Mouse (Mus musculus): Measurements from ENCODE around the gene Gpr153.

The Gpr153 gene

GRCm38 (mm10) chr4:152287317-152288120 is 13.5 kb downstream of the Gpr153 start:
- intact Hi-C loops (cut with DNase I) = no loop called here

GRCm38 (mm10) chr4:152288398-152288945 is 14.4 kb downstream of the Gpr153 start:
- intact Hi-C loops (cut with DNase I) = no loop called here

- intact Hi-C loops (cut with DNase I) = no loop called here
Measured at GRCm38 (mm10) chr4:152290385-152290784, 16.4 kb downstream of the Gpr153 start.

- intact Hi-C loops (cut with DNase I) = no loop called here
Measured at GRCm38 (mm10) chr4:152290991-152291390, 17.0 kb downstream of the Gpr153 start.

- intact Hi-C loops (cut with DNase I) = no loop called here
Measured at GRCm38 (mm10) chr4:152291562-152291961, 17.5 kb downstream of the Gpr153 start, which contains the start of gene Hes3. Gene Hes3 (minus strand): TSS chr4:152291662.

GRCm38 (mm10) chr4:152292102-152292765 is 18.2 kb downstream of the Gpr153 start:
- intact Hi-C loops (cut with DNase I) = no loop called here

- intact Hi-C loops (cut with DNase I) = no loop called here
Measured at GRCm38 (mm10) chr4:152294188-152294929, 20.3 kb downstream of the Gpr153 start.

- intact Hi-C loops (cut with DNase I) = no loop called here
Measured at GRCm38 (mm10) chr4:152295916-152296315, 21.9 kb downstream of the Gpr153 start.

GRCm38 (mm10) chr4:152296371-152296770 is 22.3 kb downstream of the Gpr153 start:
- intact Hi-C loops (cut with DNase I) = no loop called here

- intact Hi-C loops (cut with DNase I) = no loop called here
Measured at GRCm38 (mm10) chr4:152296874-152297861, 23.1 kb downstream of the Gpr153 start, which contains the start of gene Icmt. Gene Icmt (plus strand): TSS chr4:152297227.

GRCm38 (mm10) chr4:152298836-152299235 is 24.8 kb downstream of the Gpr153 start:
- intact Hi-C loops (cut with DNase I) = no loop called here

GRCm38 (mm10) chr4:152300375-152300774 is 26.3 kb downstream of the Gpr153 start:
- intact Hi-C loops (cut with DNase I) = no loop called here

GRCm38 (mm10) chr4:152302012-152302411 is 28.0 kb downstream of the Gpr153 start:
- intact Hi-C loops (cut with DNase I) = no loop called here

GRCm38 (mm10) chr4:152303172-152303571 is 29.1 kb downstream of the Gpr153 start:
- intact Hi-C loops (cut with DNase I) = no loop called here

GRCm38 (mm10) chr4:152304685-152305084 is 30.7 kb downstream of the Gpr153 start:
- intact Hi-C loops (cut with DNase I) = no loop called here

- intact Hi-C loops (cut with DNase I) = no loop called here
Measured at GRCm38 (mm10) chr4:152305991-152306390, 32.0 kb downstream of the Gpr153 start.

- intact Hi-C loops (cut with DNase I) = no loop called here
Measured at GRCm38 (mm10) chr4:152307542-152307941, 33.5 kb downstream of the Gpr153 start.

- intact Hi-C loops (cut with DNase I) = no loop called here
Measured at GRCm38 (mm10) chr4:152312186-152312585, 38.2 kb downstream of the Gpr153 start.

GRCm38 (mm10) chr4:152313211-152313632 is 39.2 kb downstream of the Gpr153 start:
- intact Hi-C loops (cut with DNase I) = no loop called here

- intact Hi-C loops (cut with DNase I) = no loop called here
Measured at GRCm38 (mm10) chr4:152313934-152314333, 39.9 kb downstream of the Gpr153 start.
